Mouse (Mus musculus) lung, adult 10 weeks (tissue): ENCODE results near the gene Rhox12. TPM values are rescaled to one million over a fixed set of nuclear protein-coding genes. Genes with fewer than 3 reads are reported as not detected.

Experiments
- polyA plus RNA-seq: library from polyadenylated mRNA; stranded (reverse); fragments of 350-450 nt; fragmentation: Illumina TruSeq; extraction: RNeasy Lipid Tissue Mini Kit (QIAGEN cat#74804); gene quantifications from one replicate; pipeline ENCODE4 v1.2.3, GENCODE M21; 2014; ENCODE audit warnings: low read depth, low replicate concordance; ENCODE audit not compliant: insufficient read depth

Gene Rhox12
- not detected for polyA plus RNA-seq

GRCm38 (mm10) chrX:38110807-38111206 is at the start of gene Rhox12:
Gene Rhox12, minus strand, starts transcription at chrX:38110907.

DNA sequence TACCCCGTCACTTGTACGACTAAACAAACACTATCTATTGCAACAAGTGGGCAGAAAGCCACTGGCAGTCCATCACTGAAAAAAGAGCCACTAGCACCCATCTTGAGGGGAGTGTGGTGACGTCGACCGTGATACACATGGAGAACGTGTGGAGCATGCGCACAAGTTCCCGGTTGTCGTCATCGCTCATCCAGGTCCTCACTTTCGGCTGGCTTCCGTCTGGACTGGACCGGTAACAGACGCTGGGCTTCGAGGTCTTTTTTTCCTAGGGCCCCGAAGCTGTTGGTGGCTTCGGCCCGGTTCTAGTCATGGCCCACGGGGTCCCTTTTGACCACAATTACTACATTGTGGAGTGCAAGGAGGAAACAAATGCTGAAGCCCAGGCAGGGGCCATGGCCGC is 10.3 kb upstream of the Rhox12 start, which contains the start of gene Rhox13:
Gene Rhox13 (plus strand): TSS at position 238 of the 400 bp plus-strand sequence.

DNA sequence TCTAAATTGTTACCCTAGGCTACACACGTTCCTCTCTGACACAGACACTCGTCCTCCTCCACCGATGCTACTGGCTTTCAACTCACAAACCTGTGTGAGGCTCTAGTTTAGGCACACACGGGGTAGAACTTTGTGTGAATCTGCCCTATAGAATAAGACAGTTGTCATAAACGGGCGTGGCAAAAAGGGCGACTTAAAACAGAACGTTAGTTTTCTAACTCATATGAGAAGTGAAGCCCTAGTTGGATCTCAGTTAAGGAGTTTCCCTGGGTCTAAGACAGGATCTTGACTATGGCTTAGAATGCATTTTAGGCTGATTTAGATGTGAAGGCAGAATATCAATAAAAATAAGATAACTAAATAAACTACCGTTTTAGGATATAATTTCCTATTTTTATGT is 25.7 kb downstream of the Rhox12 start, which contains the start of gene Rhox11:
Gene Rhox11 (minus strand): TSS at position 101 of the 400 bp plus-strand sequence.

DNA sequence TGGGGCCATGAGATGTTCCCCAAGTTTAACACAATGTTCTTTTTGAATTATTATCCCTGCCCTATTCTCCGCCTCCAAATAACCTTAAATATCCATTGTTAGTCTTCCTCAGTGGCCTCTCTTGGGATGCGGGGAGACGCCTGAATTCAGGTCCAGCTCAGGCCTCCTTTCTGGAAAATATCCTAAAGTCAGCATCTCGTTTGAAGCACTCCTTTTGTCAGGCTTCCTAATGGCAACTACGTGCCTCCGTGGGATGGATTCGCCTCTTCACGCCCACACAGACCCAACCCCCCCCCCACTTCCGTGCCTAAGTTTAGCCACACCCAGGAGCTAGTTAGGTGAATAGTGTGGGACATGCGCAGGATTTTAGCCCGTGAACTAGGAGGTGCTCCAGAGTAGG is 44.5 kb downstream of the Rhox12 start, which contains the start of gene Rhox10:
Gene Rhox10 (plus strand): TSS at position 301 of the 400 bp plus-strand sequence.

Other genes with a start within 250 kb of the Rhox12 start
- gene Rhox8, start 232.0 kb downstream of the Rhox12 start, polyA plus RNA-seq, result not detected
- not detected for gene Rhox7b, start 213.7 kb downstream of the Rhox12 start, polyA plus RNA-seq
- not detected for gene Rhox9, start 209.1 kb downstream of the Rhox12 start, polyA plus RNA-seq
- not detected for gene Btg1-ps1, start 92.1 kb downstream of the Rhox12 start, polyA plus RNA-seq
- gene Btg1-ps2, start 67.8 kb downstream of the Rhox12 start, polyA plus RNA-seq, result not detected
- gene Rhox10, start 44.4 kb downstream of the Rhox12 start, polyA plus RNA-seq, result not detected
- not detected for gene Rhox11, start 25.8 kb downstream of the Rhox12 start, polyA plus RNA-seq
- not detected for gene Rhox13, start 10.3 kb upstream of the Rhox12 start, polyA plus RNA-seq
- 5.1 TPM for gene Zbtb33, start 78.9 kb upstream of the Rhox12 start, polyA plus RNA-seq
- 0.56 TPM for gene Tmem255a, start 141.5 kb upstream of the Rhox12 start, polyA plus RNA-seq
- not detected for gene Atp1b4, start 205.3 kb upstream of the Rhox12 start, polyA plus RNA-seq